Mouse (Mus musculus): ENCODE data around the gene Taar7f. TPM values are rescaled to one million over a fixed set of nuclear protein-coding genes. Genes with fewer than 3 reads are reported as not detected.

Gene Taar7f
- not detected in 2 replicates for polyA plus RNA-seq (2012)

DNA sequence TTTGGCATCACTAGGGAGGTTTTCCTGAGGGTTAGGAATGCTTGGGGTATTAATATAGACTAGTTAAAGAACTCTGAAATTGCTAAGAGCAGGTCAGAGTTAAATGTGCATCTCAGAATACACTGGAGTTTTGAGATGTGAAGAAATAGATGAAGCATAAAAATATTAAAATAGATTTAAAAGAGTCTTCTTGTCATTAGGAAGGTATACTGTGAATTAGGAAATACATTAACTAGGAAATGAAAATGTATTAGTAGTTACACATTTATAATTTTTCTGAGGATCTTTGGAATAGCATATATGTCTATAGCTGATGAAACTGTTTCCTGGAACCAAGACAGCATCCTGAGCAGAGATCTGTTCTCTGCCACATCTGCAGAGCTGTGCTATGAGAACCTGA lies at the start of gene Taar7f:
TSS of gene Taar7f (plus strand) at position 301 of the 400 bp plus-strand sequence.
- TF ChIP-seq TAL1 (IDR thresholded peaks at IDR 0.05; ENCODE audit: low read length) (no peak), GATA1 (IDR thresholded peaks at IDR 0.05; ENCODE audit: low read length) (no peak)

DNA sequence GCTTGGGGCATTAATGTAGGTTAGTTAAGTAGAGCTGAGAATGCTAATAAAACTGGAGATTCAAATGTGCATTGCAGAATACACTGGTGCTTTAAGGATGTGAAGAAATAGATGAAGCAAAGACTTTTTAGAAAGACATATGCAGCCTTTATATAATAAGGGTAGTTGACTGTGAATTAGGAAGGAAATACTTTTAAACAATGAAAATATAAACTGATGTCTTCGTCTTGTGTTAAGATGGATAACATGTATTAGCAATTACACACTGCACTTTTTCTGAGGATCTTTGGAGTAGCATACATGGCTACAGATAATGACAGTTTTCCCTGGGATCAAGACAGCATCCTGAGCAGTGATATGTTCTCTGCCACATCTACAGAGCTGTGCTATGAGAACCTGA lies 49.7 kb upstream of the Taar7f start, which contains the start of gene Taar7b:
TSS of gene Taar7b (plus strand) at position 301 of the 400 bp plus-strand sequence.
- Histone ChIP-seq H3K4me1 (ENCODE audit: control insufficient read depth) (peaks cover 3% of the 10 kb centered on the region), H3K36me3 (ENCODE audit: control insufficient read depth) (no peaks in the 10 kb centered on the region), H3K9me3 (ENCODE audit: control insufficient read depth, low read length) (no peaks in the 10 kb centered on the region), H3K27me3 (ENCODE audit: control insufficient read depth) (no peaks in the 10 kb centered on the region), H3K4me3 (replicated peaks) (no peak within 1 kb of the TSS)
- TF ChIP-seq GATA1 (IDR thresholded peaks at IDR 0.05; ENCODE audit: low read length), result no peak
- TF ChIP-seq TAL1 (IDR thresholded peaks at IDR 0.05; ENCODE audit: low read length), result no peak

More for the DNA sequence above, at the start of gene Taar7f:
- H3K36me3 ChIP-seq (ENCODE audit: control insufficient read depth), result no peaks in the 10 kb centered on the region
- no peaks in the 10 kb centered on the region for H3K27me3 ChIP-seq (ENCODE audit: control insufficient read depth)
- peaks cover 4% of the 10 kb centered on the region for H3K4me1 ChIP-seq (ENCODE audit: control insufficient read depth)
- H3K4me3 ChIP-seq (replicated peaks), result no peak within 1 kb of the TSS
- no peaks in the 10 kb centered on the region for H3K9me3 ChIP-seq (ENCODE audit: control insufficient read depth, low read length)

DNA sequence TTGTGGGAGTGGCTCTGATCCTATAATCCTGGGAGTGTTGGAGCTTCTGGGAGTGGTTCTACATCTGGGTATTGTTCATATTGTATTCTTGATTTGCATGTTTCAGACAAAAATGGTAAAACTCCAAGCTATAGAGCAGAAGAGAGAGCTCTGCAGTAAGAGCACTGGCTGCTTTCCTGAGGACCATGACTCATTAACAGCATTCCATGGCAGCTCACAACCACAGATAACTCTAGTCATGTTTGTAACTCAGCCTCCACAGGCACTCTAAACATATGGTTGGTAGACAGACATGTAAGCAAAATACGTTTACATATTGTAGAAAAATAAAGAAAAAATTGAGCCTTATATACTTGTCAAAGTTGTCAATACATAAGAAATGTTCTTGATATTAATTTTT lies 42.9 kb upstream of the Taar7f start:
- Histone ChIP-seq H3K4me3 (replicated peaks) (no peak overlapping the region), H3K4me1 (ENCODE audit: control insufficient read depth) (peaks cover 38% of the 10 kb centered on the region)

DNA sequence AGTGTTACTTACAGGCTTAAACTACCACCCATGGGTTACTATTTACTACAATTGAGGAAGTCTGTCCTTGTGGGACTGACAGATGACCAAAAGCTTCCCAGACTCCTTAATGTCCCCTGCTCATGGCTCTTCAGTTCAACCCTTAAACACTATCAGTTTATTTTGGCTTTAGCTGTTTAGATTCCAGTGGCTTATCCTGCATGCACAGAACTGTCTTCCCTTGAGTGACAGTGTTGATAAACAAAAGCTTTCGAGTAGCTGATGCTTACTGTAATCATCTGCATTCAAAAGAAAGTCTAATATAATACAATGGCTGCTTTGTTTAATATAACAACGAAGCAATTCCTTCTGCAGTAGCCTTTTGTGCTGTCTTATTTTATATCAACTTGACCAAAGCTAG lies 42.3 kb upstream of the Taar7f start:
- Histone ChIP-seq H3K27me3 (ENCODE audit: control insufficient read depth) (no peaks in the 10 kb centered on the region), H3K4me1 (ENCODE audit: control insufficient read depth) (peaks cover 38% of the 10 kb centered on the region), H3K9me3 (ENCODE audit: control insufficient read depth, low read length) (no peaks in the 10 kb centered on the region), H3K4me3 (replicated peaks) (no peak overlapping the region), H3K36me3 (ENCODE audit: control insufficient read depth) (no peaks in the 10 kb centered on the region)
- no peak for TF ChIP-seq GATA1 (IDR thresholded peaks at IDR 0.05; ENCODE audit: low read length)
- TF ChIP-seq TAL1 (IDR thresholded peaks at IDR 0.05; ENCODE audit: low read length), result no peak; the same call in 2 of the 3 replicates

More for the DNA sequence above, 42.9 kb upstream of the Taar7f start:
- Histone ChIP-seq H3K9me3 (ENCODE audit: control insufficient read depth, low read length) (no peaks in the 10 kb centered on the region), H3K27me3 (ENCODE audit: control insufficient read depth) (no peaks in the 10 kb centered on the region), H3K36me3 (ENCODE audit: control insufficient read depth) (no peaks in the 10 kb centered on the region)
- TF ChIP-seq GATA1 (IDR thresholded peaks at IDR 0.05; ENCODE audit: low read length), result no peak
- TF ChIP-seq TAL1 (IDR thresholded peaks at IDR 0.05; ENCODE audit: low read length), result no peak

DNA sequence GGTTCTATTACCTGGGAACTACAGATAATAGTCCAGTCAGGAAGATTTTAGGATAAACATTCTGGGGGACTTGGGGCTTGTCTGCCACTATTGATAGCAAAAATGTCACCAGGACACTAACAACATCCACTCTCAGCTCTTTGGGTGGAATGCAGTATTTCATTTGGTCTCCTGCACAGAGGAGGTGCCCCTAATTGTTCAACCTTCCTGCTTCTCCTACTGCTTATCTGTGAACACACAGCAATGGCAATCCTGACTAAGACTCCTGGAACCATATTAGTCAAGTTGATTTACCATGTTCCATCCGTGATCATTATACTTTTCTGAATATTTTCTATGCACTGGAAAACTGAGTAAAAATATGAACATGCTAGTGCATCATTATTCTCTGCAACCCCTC lies 41.2 kb upstream of the Taar7f start:
- H3K36me3 ChIP-seq (ENCODE audit: control insufficient read depth), result no peaks in the 10 kb centered on the region
- no peak for TF ChIP-seq TAL1 (IDR thresholded peaks at IDR 0.05; ENCODE audit: low read length)
- TF ChIP-seq GATA1 (IDR thresholded peaks at IDR 0.05; ENCODE audit: low read length), result no peak
- no peaks in the 10 kb centered on the region for H3K9me3 ChIP-seq (ENCODE audit: control insufficient read depth, low read length)
- H3K4me3 ChIP-seq (replicated peaks), result no peak overlapping the region
- H3K27me3 ChIP-seq (ENCODE audit: control insufficient read depth), result no peaks in the 10 kb centered on the region
- peaks cover 38% of the 10 kb centered on the region for H3K4me1 ChIP-seq (ENCODE audit: control insufficient read depth)

DNA sequence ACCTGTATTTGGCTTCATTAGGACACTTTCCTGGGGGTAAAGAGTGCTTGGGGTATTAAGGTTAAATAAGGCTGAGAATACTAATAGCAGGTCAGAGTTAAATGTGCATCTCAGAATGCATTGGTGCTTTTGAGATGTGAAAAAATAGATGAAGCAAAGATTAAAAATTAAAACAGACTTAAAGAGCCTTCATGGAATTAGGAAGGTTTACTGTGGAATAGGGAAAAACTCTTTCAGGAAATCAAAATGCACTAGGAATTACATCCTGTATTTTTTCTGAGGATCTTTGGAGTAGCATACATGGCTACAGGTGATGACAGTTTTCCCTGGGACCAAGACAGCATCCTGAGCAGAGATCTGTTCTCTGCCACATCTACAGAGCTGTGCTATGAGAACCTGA lies 22.4 kb upstream of the Taar7f start, which contains the start of gene Taar7d:
TSS of gene Taar7d (plus strand) at position 301 of the 400 bp plus-strand sequence.
- H3K36me3 ChIP-seq (ENCODE audit: control insufficient read depth), result no peaks in the 10 kb centered on the region
- TF ChIP-seq TAL1 (IDR thresholded peaks at IDR 0.05; ENCODE audit: low read length) (no peak), GATA1 (IDR thresholded peaks at IDR 0.05; ENCODE audit: low read length) (no peak)
- no peak within 1 kb of the TSS for H3K4me3 ChIP-seq (replicated peaks)
- no peaks in the 10 kb centered on the region for H3K27me3 ChIP-seq (ENCODE audit: control insufficient read depth)
- no peaks in the 10 kb centered on the region for H3K4me1 ChIP-seq (ENCODE audit: control insufficient read depth)
- H3K9me3 ChIP-seq (ENCODE audit: control insufficient read depth, low read length), result no peaks in the 10 kb centered on the region

DNA sequence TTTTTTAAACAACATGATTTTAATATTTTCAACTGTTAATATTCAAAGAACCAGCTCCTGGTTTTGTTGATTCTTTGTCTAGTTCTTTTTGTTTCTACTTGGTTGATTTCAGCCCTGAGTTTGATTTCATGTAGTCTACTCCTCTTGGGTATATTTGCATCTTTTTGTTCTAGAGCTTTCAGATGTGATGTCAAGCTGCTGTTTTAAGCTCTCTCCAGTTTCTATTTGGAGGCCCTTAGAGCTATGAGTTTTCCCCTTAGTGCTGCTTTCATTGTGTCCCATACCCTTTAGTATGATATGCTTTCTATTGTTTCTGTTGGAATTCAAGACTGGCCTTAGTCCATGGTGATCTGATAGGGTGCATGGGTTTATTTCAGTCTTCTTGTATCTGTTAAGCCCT lies 18.0 kb upstream of the Taar7f start:
- H3K4me3 ChIP-seq (replicated peaks), result no peak overlapping the region
- no peak for TF ChIP-seq TAL1 (IDR thresholded peaks at IDR 0.05; ENCODE audit: low read length)
- TF ChIP-seq GATA1 (IDR thresholded peaks at IDR 0.05; ENCODE audit: low read length), result no peak
- H3K27me3 ChIP-seq (ENCODE audit: control insufficient read depth), result no peaks in the 10 kb centered on the region
- no peaks in the 10 kb centered on the region for H3K9me3 ChIP-seq (ENCODE audit: control insufficient read depth, low read length)
- H3K36me3 ChIP-seq (ENCODE audit: control insufficient read depth), result no peaks in the 10 kb centered on the region
- H3K4me1 ChIP-seq (ENCODE audit: control insufficient read depth), result no peaks in the 10 kb centered on the region

DNA sequence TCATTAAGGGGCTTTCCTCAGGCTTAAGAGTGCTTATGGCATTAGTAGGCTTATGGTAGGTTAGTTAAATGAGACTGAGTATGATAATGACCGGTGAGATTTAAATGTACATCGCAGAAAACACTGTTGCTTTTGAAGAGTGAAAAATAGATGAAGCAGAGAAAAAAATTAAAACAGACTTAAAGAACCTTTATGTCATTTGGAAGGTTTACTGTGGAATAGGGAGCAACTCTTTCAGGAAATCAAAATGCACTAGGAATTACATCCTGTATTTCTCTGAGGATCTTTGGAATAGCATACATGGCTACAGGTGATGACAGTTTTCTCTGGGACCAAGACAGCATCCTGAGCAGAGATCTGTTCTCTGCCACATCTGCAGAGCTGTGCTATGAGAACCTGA lies 12.0 kb upstream of the Taar7f start, which contains the start of gene Taar7e:
TSS of gene Taar7e (plus strand) at position 301 of the 400 bp plus-strand sequence.
- Histone ChIP-seq H3K4me3 (replicated peaks) (no peak within 1 kb of the TSS), H3K4me1 (ENCODE audit: control insufficient read depth) (peaks cover 22% of the 10 kb centered on the region)

DNA sequence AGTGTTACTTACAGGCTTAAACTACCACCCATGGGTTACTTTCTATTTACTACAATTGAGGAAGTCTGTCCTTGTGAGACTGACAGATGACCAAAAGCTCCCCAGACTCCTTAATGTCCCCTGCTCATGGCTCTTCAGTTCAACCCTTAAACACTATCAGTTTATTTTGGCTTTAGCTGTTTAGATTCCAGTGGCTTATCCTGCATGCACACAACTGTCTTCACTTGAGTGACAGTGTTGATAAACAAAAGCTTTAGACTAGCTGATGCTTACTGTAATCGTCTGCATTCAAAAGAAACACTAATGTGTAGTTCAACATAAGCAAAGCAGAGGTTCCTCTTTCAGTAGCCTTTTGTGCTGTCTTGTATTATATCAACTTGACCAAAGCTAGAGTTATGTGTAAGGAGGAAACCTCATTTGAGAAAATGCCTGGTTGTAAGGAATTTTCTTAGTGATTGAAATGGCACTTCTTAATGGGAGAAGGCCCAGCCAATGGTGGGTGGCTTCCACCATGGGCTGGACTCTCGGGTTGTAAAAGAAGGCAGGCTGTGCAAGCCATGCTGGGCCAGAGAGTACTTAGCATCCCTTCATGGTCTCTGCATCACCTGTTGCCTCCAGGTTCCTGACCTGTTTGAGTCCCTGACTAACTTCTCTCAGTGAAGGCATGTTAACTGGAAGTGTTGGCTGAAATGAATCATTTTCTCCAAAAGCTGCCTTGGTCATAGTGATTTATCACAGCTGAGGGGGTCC lies 9.0 kb upstream of the Taar7f start:
- TF ChIP-seq GATA1 (IDR thresholded peaks at IDR 0.05; ENCODE audit: low read length) (no peak), TAL1 (IDR thresholded peaks at IDR 0.05; ENCODE audit: low read length) (no peak)
- no peaks in the 10 kb centered on the region for H3K36me3 ChIP-seq (ENCODE audit: control insufficient read depth)
- no peaks in the 10 kb centered on the region for H3K27me3 ChIP-seq (ENCODE audit: control insufficient read depth)
- no peak overlapping the region for H3K4me3 ChIP-seq (replicated peaks)
- peaks cover 22% of the 10 kb centered on the region for H3K4me1 ChIP-seq (ENCODE audit: control insufficient read depth)
- H3K9me3 ChIP-seq (ENCODE audit: control insufficient read depth, low read length), result no peaks in the 10 kb centered on the region

More for the DNA sequence above, 12.0 kb upstream of the Taar7f start, which contains the start of gene Taar7e:
- Histone ChIP-seq H3K9me3 (ENCODE audit: control insufficient read depth, low read length) (no peaks in the 10 kb centered on the region), H3K27me3 (ENCODE audit: control insufficient read depth) (no peaks in the 10 kb centered on the region), H3K36me3 (ENCODE audit: control insufficient read depth) (no peaks in the 10 kb centered on the region)
- TF ChIP-seq GATA1 (IDR thresholded peaks at IDR 0.05; ENCODE audit: low read length), result no peak
- no peak for TF ChIP-seq TAL1 (IDR thresholded peaks at IDR 0.05; ENCODE audit: low read length)

Measured in erythroblast, embryonic 14.5 days (primary cell).